Mouse (Mus musculus): ENCODE data around the gene Stk10.

- no peak for TF ChIP-seq EP300 (IDR thresholded peaks at IDR 0.05; ENCODE audit: insufficient read depth, low read depth, low read length)
- no peak for TF ChIP-seq CTCF (IDR thresholded peaks at IDR 0.05; ENCODE audit: low read depth, low read length)
These were observed 30.6 kb downstream of the Stk10 start for GRCm38 (mm10) chr11:32563660-32564059.
